Mouse (Mus musculus) liver, embryonic 14.5 days (tissue): ENCODE data around the gene Pak6.

Experiments
- CTCF ChIP-seq: IDR thresholded peaks from 2 replicates; pipeline ENCODE4 v1.5.1; 2016; ENCODE audit warnings: antibody characterized with exemption, low read depth, control low read depth
- EP300 ChIP-seq: IDR thresholded peaks from 2 replicates; pipeline ENCODE4 v1.6.1; 2016; ENCODE audit warnings: antibody characterized with exemption, low read depth

DNA sequence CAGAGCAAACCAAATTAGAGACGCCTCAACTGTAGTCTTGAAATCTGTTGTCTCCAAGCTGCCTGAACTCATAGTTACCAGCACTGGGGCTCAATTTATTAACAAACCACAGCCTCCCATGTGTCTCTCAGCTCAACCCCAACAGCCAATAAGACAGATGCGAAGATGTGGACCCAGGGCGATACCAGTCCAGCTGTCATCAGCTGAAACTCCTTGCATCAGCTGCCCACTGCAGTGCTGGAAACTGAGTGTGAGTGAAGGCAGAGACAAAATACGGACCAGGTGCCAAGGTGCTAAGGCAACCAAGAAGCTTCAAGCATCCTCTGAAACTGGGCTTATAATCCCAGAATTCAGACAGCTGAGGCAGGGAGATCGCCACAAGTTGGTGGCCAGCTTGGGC lies 68.9 kb downstream of the Pak6 start:
- TF ChIP-seq EP300 (no peak), CTCF (no peak)
